Mouse (Mus musculus) ovary, postnatal 36 days (tissue): ENCODE measurements at regions not wholly inside any gene's neighbourhood (a gene's known extent, or its start where the extent isn't known, plus 50 kb on each side); places are given as distances from the start of the nearest gene placed in this dataset.

Source experiments
- DNase-seq: peaks from one replicate; pipeline ENCODE4 v3.0.0; 2022; ENCODE audit warnings: low spot score, mixed read lengths

DNA sequence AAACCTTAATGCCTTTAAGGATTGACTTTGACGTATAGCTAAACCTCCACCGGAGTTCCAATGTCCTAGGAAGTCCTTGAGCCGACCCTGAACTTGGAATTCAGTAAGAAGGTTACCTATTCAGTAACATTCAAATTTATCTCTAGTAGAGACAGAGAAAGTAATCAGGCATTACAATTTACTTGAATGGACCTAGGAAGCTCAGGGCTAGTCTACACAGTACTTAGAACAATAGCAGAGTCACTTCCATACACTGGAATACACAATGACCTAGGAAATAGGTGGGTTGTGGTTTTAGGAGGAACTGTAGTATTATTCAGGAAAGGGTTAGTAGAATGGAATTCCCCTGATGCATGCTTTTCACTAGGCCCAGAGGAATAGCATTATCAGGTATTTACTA is 179.2 kb upstream of the Tas2r134 start:
- DNase-seq, result no peak

DNA sequence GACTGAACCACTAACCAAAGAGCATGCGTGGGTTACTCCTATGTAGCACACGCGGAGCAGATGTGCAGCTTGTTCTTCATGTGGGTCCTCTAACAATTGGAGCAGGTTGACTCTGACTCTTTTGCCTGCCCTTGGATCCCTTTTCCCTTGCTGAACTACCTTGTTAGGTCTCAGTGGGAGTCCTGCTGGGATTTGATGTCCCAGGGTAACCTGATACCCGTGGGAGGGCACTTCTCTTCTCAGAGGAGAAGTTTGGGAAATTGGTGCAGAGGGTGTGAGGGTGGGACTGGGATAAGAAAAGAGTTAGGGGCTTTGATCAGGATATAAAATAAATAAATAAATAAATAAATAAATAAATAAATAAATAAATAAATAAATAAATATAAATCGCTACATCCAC is 179.7 kb upstream of the Tas2r134 start:
- no peak for DNase-seq

DNA sequence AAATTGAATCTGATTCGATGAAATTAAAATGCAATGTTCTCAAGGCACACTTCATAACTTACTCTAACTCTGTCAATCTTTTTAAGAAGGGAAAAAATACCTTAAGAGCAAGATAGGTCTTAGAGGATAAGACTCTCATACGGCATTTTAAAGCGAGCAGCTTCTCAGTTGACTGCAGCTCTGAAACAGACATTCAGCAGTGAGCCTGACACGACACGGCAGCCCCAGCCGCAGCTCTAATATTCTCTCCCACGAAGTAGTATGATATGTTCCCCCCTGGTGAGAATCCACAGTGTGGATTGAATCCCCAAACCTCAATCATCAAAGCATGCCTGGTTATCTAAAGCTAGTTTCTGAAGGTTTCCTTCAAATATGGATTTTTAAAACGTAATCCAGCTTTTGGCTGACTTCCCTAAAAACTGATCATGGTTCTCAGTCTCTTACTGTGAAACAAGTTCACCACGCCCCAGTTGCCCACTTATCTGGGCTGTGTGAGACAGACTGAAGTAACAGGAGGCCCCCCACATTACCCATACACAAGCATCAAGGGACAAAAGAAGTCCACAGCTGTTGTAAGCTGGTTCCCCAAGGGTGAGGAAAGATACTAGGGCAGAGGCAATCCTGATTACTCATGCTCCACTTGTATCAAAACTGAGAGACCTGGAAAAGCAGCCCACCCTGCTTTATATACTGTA is 182.8 kb upstream of the Tas2r134 start:
- no peak for DNase-seq

DNA sequence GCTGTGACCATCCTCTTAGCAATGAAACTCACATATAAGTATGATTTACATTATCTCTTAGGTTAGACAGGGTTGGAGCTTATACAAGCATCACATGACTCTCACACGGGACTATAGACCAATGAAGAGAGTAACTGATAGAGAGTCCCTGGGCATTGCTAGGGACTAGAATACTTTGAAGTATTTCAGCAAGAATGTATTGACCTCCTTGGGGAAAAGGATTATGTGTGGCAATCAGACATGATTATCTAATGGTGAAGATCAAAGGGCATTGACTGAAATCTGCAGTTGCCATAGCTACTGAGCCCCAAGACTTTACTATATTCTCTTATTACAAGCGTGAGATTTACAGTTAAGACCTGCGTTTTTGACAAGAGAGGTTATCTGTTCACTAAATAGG is 183.4 kb upstream of the Tas2r134 start:
- DNase-seq, result no peak

DNA sequence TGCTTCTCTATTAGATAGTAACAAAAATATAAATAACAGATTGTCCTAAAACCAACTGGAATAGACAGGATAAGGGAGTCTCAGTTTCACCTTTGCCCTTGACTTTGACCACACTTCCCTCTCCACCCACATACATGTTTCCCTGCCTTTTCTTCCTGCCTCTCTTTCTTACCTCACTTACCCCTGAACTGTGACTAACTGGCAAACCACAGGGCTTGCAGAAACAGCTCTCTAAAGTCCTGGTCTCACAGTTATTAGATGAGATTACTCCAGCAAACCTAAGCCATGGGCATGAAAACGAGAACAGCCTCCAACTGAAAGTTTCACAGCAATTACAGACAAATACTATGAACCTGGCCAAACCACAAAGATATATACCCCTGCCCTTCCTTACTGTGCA is 188.3 kb upstream of the Tas2r134 start:
- DNase-seq, result no peak

DNA sequence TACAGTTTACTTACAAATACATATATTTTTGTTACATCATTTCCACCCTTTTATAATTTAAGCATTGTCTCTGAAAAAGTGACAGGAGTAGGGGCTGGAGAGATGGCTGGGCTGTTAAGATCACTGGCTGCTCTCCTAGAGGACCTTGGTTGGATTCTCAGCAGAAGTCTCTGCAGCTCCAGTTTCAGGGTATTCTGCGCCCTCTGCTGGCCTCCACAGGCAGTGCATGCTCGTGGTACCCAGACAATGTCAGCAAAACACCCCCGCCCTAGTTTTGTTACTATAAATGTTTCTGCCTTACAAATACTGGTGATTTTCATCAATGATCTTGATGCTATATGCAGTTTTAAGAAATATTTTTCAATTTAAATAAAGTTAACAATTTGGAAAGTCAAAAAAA is 190.7 kb upstream of the Tas2r134 start:
- DNase-seq, result peak; percentile 10

DNA sequence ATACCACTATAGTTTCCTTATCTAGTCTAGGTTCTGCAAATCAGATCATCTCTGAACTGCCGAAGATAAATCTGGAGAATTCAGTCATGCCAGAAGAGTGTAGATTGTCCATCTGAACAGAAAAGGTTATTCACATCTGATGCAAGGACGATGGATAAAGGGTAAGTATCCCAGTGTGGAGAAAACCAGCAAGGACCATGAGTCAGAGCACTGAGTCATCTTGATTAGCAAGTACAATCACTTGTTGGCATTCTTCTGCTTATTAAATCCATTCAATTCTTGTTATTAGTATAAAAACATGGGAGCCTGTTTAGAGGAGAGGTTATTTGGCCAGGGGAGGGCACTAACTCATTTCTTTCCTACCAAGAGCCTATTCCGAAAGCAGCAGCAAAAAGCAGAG is 195.7 kb upstream of the Tas2r134 start:
- DNase-seq, result no peak

DNA sequence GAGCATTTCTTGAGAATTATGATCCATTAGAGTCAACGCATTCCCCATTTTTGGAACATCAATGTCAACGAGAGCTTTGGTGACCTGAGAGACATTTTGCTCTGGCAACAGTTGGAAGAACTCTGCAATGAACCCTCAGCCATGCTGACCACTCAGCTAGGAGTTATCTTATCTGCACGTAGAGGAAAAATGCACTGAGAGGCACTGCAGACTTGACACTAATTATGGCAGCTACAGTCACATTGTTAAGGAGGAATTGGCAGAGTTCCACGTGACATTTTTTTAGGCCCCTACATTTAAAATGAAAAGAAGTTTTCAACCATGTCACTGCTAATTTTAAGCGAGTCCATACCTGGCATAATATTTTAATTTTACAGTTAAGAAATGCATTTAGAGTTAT is 197.6 kb upstream of the Tas2r134 start:
- no peak for DNase-seq

DNA sequence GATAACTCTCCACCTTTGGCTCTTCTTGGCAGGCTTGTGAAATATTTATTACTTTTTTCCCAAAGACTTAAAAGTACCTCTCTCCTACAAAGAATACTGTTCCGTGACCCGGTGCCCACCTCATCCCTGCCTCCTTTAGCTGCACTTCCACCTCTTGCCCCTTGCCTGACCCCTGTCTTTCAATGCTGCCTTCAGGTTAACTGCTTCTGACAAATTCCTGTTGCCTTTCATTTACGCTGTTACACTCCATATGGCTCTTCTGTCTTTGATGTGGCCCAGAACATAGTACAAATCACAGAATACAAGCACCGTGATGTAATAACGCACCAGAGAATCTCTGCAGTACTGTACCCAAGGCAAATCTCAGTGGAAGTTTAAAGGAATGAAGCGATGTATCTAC is 204.9 kb upstream of the Tas2r134 start:
- no peak for DNase-seq

DNA sequence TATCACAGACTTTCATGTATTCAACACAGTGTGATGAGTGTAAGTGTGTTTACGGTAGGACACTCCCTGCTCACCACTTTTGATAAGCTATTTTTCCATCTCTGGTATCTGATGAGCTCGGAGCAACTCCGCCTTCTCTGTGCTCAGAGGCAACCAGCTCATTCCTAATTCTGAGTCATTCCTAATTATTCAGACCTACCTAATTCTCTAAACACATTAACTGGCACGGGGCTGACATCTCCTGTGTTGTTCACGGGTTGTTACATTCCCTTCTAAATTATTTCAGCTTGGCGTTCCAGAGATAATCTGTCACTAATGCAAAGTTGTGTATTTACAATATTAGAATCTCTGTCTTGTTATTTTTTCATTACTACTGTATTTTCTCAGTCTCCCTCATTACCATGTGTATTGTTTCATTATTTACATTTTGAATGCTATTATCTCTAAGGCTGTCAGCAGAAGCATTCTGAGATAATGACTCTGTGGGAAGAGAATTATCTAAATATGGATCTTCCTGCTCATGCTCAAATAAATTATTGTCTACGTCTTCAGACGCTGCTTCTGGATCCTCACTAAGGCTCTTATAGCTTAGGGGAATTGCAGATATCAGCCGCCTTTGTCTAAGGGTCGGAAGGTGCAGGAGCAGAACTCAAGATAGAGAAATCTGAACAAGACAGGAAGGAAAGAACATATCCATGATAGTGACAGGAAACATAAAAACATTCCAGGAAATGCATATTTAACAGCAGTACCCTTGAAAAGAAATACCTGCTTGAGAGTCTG is 209.2 kb upstream of the Tas2r134 start:
- no peak for DNase-seq

DNA sequence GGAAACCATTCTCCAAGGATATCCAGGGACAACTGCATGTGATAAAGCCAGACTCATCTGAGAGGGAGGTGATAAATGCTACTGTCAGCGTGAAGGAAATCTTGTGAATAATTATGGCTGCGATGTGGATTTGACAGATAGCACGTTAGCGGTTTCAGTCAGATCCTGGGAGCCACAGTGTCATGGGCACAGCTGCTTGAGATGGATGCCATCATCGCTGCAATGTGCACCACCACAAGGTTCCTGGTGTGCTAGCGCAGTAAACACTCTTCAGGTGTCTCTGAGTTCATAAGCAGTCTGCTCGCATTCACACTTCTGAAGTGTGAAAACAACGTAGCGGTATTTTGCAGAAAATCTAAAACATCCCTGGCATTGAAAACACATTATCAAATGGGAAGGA is 238.9 kb upstream of the Tas2r134 start:
- DNase-seq, result no peak

DNA sequence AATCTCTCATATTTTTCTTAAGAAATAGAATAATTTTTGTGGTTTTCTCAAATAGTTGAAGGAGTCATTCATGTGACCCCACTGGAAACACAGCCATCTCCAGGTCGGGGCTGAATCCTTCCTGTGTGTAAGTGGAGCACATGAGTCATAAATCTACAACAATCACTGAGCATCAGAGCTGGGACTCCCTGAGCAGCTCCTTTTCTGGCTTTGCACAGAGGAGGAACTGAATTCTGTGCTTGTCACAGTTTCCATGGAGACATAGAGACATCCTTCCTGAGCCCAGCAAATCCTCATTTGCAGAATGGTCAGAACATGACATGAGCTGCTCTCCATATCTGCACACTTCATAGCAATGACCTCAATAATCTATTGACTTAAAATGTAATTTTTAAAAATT is 238.2 kb upstream of the Rnd3 start:
- DNase-seq, result no peak

DNA sequence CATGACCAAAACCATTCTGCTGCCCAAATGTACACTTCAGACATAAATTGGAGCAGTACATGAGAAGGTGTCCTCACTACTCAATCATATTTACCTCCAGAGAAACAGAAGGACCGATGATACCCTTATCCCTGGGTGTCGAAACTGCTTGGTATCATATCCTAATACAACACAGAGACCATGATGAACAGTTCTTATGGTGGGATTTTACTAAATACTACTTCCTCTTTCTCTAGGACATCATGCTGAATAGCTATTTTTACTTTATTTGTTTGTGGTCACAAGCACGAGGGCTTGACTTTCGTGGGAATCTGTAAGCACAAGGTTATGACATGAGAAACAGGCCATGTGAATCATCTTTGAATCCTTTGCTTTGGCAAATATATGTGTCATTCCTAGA is 227.7 kb upstream of the Rnd3 start:
- DNase-seq, result no peak

DNA sequence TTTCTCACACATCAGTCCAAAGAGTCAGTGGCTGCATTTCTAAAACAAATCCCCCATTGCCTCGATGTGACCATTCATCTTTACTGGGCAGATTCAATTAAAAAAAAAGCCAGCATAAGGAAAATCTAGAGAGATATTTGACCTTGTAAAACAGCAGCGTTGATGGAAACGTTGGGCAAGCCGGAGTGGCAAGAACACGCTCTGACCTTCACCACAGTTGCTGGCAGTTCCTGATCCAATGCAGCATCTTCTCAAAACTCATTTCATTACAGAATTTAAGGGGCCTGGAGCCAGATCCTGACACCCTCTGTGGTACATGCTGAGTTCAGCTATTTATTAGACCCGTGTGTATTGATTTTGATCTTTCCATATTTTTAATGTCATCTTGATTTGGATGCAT is 225.7 kb upstream of the Rnd3 start:
- DNase-seq, result no peak

DNA sequence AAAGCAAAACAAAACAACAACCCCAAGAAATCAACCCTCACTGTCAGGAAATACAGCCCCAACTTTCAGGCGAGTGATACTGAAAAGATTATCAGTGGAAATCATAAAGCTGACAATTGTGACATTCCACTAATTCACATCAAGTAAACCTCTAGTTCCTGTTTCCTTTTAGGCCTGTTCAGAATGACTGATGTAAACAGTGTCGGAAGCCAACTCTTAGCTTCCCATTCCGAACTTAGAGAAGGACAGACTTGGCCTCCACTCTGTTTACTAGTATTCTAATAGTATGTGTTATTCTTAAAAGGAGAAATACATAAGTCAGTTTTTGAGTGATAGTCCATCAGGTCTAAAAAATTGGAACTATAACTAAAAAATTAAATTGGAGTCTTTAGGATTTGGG is 223.9 kb upstream of the Rnd3 start:
- no peak for DNase-seq

DNA sequence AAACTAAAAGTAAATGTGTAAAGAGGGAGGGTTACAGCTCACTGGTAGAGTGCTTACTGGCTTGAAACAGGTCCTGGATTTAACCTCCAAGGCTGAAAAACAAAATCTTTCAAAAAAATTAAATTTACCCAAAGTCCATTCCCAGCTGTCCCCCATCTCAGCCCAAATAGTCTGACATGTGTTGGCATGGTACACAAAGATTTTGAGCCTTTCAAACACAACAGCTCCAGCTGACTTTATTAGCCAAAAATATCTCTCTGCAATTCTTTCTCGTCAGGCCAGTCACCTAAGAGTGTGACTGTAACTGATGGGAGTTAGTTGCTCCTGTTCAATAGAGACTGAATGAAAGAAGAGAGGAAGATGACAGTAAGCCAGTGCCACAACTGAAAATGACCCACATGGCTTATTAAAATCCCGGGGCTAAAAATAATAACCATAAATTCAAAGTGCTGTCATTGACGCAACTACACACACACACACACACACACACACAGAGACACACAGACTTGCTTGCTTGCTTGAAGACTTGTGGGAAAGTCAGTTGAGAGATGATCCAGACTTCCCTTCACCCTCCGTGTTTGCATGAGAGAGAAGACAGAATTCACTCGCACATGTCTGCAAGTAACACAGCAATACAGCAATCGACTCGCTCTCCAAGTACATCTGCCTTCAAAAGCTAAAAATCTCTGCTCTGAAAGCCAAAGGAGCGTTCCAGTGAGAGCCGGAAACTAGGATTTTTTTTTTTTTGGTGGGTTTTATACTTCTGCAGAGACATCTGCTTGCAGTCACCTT is 214.1 kb upstream of the Rnd3 start:
- DNase-seq, result no peak

DNA sequence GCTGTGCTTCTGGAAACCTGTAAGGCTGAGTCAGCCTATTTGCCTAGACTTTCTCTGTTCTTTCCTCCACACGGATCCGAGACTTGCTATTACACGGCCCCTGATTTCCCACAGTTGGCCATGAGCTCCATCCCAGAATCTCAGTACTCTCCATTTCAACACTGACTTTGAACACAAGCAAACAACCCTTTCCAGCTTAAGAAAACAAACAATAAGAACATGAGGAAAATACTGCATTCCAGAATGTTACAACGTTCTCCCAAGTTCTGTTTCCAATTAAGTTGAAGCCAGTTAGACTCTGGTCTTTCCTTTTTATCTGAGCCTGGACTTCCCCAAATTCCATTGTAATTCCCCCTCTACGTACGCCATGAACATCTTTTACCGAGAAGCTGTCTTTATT is 206.4 kb upstream of the Rnd3 start:
- no peak for DNase-seq

DNA sequence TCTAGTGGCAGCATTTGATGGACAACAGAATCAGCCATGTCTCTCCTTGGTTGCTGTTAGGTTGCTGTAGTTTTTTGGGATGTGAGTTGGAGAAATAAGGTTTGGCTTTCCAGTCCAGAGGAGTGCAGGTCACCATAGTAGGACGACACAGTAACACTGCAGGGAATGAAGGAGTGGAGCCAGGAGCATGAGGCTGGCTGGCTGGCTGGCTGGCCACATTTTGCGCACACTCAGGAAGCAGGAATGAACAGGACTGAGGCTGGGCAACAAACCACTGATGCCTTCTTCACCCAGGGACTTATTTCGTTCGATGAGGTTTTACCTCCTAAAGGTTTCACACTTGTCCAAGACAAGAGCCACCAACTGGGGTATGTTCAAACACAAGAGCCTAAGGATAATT is 205.9 kb upstream of the Rnd3 start:
- no peak for DNase-seq

DNA sequence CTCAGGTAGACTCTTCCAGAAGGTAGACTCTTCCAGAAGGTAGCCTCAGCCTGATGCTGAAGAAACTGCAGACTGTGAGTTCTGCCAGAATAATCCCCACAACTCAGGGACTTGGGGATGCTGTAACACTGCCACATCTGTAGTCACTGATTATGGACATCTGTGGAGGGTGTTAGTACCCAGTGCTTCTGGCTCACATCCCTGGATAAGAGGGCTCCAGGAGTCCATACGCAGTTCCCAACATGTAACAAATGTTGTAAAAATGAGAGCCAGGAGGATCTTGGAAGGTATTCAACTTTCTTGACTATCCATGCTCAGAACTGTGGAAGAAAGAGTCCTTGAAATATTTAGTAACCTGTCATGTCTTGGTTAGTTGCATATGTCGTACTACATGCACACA is 200.7 kb upstream of the Rnd3 start:
- no peak for DNase-seq

DNA sequence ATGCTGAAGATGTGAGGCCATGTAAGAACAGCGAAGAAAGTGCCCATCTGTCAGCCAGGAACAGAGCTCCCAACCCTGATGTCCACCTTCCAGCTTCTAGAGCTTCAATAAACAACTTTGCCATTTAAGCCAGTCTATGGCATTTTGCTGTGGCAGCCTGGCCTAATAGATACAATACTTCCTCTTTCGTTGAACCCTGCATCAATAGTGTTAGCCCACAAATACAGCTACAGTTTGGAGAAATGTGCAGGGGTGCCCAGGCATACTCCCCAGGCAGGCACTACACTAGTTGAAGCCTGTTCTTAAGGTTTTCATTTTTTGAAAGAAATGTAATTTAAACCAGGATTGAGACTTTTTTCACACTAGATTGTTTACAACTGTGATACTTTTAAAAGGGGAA is 199.9 kb upstream of the Rnd3 start:
- no peak for DNase-seq

DNA sequence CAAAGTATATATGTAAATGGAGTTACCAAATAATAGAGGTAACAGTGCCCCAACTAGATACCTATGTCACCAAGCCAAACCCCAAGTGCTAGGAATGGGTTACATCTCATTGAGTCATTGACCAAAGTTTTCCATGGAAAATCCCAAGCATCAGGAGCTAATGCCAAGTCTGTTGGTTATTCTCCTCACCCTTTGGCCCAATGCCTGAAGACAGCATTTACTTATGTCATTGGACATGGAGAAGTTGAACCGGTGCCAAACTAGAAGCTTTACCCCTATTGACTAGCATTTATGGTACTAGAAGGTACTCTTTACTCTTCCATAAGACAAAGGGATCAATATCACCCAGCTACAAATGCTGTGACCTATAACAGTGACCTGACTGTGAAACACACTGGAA is 198.2 kb upstream of the Rnd3 start:
- DNase-seq, result no peak

DNA sequence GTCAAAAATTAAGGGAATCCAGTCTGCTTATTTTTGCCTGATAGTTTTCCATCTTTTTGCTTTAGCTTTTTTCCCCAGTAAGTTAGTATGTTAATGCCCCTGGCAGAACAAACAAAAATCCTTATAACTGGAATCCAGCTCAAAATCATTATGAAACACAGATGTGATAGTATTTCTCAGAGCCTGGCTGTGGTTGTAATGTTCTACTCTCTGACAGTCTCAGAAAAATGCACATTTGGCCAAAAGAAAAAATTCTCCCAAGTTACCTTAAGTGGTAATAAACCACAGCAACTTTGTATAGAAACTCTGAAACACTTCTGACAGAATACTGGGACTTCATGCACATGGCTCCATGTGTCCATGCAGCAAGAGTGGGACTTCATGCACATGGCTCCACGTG is 193.5 kb upstream of the Rnd3 start:
- no peak for DNase-seq

DNA sequence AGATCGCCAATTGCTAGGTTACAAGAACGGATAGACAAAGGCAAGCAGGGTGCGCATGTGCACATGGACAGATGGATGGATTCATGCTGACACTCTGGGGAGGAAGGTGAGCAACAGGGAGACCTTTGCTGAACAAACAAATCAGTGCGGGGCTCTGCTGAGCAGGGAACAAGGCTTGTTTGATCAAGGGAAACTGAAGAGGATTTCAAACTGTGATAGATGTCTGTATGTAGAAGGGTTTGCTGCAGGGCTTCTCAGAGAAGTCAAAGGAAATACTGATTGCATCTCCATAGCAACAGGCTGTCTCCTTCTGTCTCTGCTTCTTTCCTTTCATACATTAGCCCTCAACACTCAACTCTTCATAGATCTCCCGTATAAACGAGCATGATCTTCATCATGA is 185.5 kb upstream of the Rnd3 start:
- DNase-seq, result no peak
